Mouse (Mus musculus) adrenal gland, postnatal 4 days (tissue): ENCODE measurements around the gene Slc24a3. TPM values are rescaled to one million over a fixed set of nuclear protein-coding genes. Genes with fewer than 3 reads are reported as not detected.

ENCODE experiments used
- DNase-seq, 2 experiments: peaks; one replicate each; pipeline ENCODE4 v3.0.0; 2021 to 2022; ENCODE audit warnings: low spot score in 2 of 2, mixed read lengths in 2 of 2
- total RNA-seq, 2 experiments: library from RNA; stranded (reverse); gene quantifications; 2 replicates each; pipeline ENCODE4 v1.2.3; 2021

Gene Slc24a3
- total RNA-seq, 2 experiments from 2014 or later = 14.4 to 18.3 TPM

GRCm38 (mm10) chr2:145420967-145421888 is 253.7 kb downstream of the Slc24a3 start:
- DNase-seq = no peak

GRCm38 (mm10) chr2:145421889-145422212 is 254.3 kb downstream of the Slc24a3 start:
- no peak for DNase-seq

GRCm38 (mm10) chr2:145429982-145430381 is 262.4 kb downstream of the Slc24a3 start:
- no peak for DNase-seq

- no peak for DNase-seq
Measured at GRCm38 (mm10) chr2:145434068-145434467, 266.5 kb downstream of the Slc24a3 start.

GRCm38 (mm10) chr2:145438336-145438735 is 270.8 kb downstream of the Slc24a3 start:
- DNase-seq = no peak

- no peak for DNase-seq
Measured at GRCm38 (mm10) chr2:145439755-145440154, 272.2 kb downstream of the Slc24a3 start.

GRCm38 (mm10) chr2:145457106-145457747 is 289.7 kb downstream of the Slc24a3 start:
- no peak for DNase-seq

- no peak for DNase-seq
Measured at GRCm38 (mm10) chr2:145460854-145461423, 293.4 kb downstream of the Slc24a3 start.

GRCm38 (mm10) chr2:145462253-145462652 is 294.7 kb downstream of the Slc24a3 start:
- no peak for DNase-seq

- no peak for DNase-seq
Measured at GRCm38 (mm10) chr2:145468701-145469325, 301.3 kb downstream of the Slc24a3 start.

GRCm38 (mm10) chr2:145477484-145477883 is 309.9 kb downstream of the Slc24a3 start:
- no peak for DNase-seq

GRCm38 (mm10) chr2:145479676-145480075 is 312.1 kb downstream of the Slc24a3 start:
- no peak for DNase-seq

GRCm38 (mm10) chr2:145500231-145500630 is 332.7 kb downstream of the Slc24a3 start:
- DNase-seq = no peak

GRCm38 (mm10) chr2:145501472-145501871 is 333.9 kb downstream of the Slc24a3 start:
- no peak for DNase-seq

GRCm38 (mm10) chr2:145507702-145508101 is 340.1 kb downstream of the Slc24a3 start:
- DNase-seq = no peak

- DNase-seq = no peak
Measured at GRCm38 (mm10) chr2:145510650-145511225, 343.2 kb downstream of the Slc24a3 start.

GRCm38 (mm10) chr2:145515956-145516355 is 348.4 kb downstream of the Slc24a3 start:
- no peak for DNase-seq

GRCm38 (mm10) chr2:145517346-145517745 is 349.8 kb downstream of the Slc24a3 start:
- DNase-seq = peak in 1 of 2 experiments; percentile 25

- DNase-seq = no peak
Measured at GRCm38 (mm10) chr2:145522017-145522416, 354.5 kb downstream of the Slc24a3 start.

- no peak for DNase-seq
Measured at GRCm38 (mm10) chr2:145523381-145523780, 355.8 kb downstream of the Slc24a3 start.

- DNase-seq = no peak
Measured at GRCm38 (mm10) chr2:145527151-145527550, 359.6 kb downstream of the Slc24a3 start.
